Mouse (Mus musculus) kidney, embryonic 14.5 days (tissue): Measurements from ENCODE around the gene Fam167b. TPM values are rescaled to one million over a fixed set of nuclear protein-coding genes. Genes with fewer than 3 reads are reported as not detected.
A peak's percentile ranks its signal among the peaks of the same experiment; 100 is the strongest.

ENCODE experiments used
- ATAC-seq: fragments of 200-750 bp; cut with Nextera tagmentation; 2 replicates; pipeline ENCODE4 v1.8.0; 2017; ENCODE audit warnings: moderate number of reproducible peaks, mild to moderate bottlenecking, moderate TSS enrichment, moderate library complexity; ENCODE audit not compliant: low FRiP score, low TSS enrichment
- H3K27ac ChIP-seq: fragments of 300-500 bp; sonication (generic); 2 replicates; pipeline ENCODE4 v1.5.1; 2014; ENCODE audit warnings: low read depth, mild to moderate bottlenecking, low read length, moderate library complexity, mixed read lengths
- H3K27me3 ChIP-seq: fragments of 300-500 bp; sonication (generic); 2 replicates; pipeline ENCODE4 v1.6.1; 2014; ENCODE audit warnings: mild to moderate bottlenecking, low read length; ENCODE audit not compliant: control insufficient read depth, insufficient read depth
- H3K36me3 ChIP-seq: fragments of 300-500 bp; sonication (generic); 2 replicates; pipeline ENCODE4 v1.6.1; 2014; ENCODE audit warnings: low read length, mixed read lengths; ENCODE audit not compliant: control insufficient read depth, insufficient read depth
- H3K4me1 ChIP-seq: fragments of 300-500 bp; sonication (generic); 2 replicates; pipeline ENCODE4 v1.6.1; 2014; ENCODE audit warnings: low read length, mixed read lengths; ENCODE audit not compliant: control insufficient read depth, insufficient read depth
- H3K4me2 ChIP-seq: fragments of 300-500 bp; sonication (generic); replicated peaks from 2 replicates; pipeline ENCODE4 v1.6.1; 2014; ENCODE audit warnings: low read depth, mild to moderate bottlenecking, low read length
- H3K4me3 ChIP-seq: fragments of 300-500 bp; sonication (generic); 2 replicates; pipeline ENCODE4 v1.5.1; 2014; ENCODE audit warnings: mild to moderate bottlenecking, low read length
- H3K9ac ChIP-seq: fragments of 300-500 bp; sonication (generic); 2 replicates; pipeline ENCODE4 v1.6.1; 2014; ENCODE audit warnings: low read depth, mild to moderate bottlenecking, low read length, moderate library complexity
- H3K9me3 ChIP-seq: fragments of 300-500 bp; sonication (generic); 2 replicates; pipeline ENCODE4 v1.6.1; 2016; ENCODE audit warnings: low read length; ENCODE audit not compliant: control insufficient read depth
- WGBS: fragments of 180-500 bp; shearing (Covaris S2); extraction: QIAGEN DNeasy Blood & Tissue Kit; methylation state at CpG from one replicate; pipeline ENCODE4 v1.1.7; 2014; 5-methylcytosine and 5-hydroxymethylcytosine counted together
- polyA plus RNA-seq: library from polyadenylated mRNA; unstranded; fragments of >200 nt; fragmentation: Nextera tagmentation; extraction: Ambion mirVana; gene quantifications from 2 replicates; pipeline ENCODE4 v1.2.1, GENCODE M21; 2014

Fam167b gene
- polyA plus RNA-seq, 1 experiment from 2014 or later: 17.7 TPM

GRCm38 (mm10) chr4:129584884-129585608 lies 6.7 kb upstream of the Fam167b start:
- Histone ChIP-seq H3K9me3 (no peaks in the 10 kb centered on the region), H3K4me3 (peak overlapping the region; percentile 41), H3K4me1 (peaks cover 12% of the 10 kb centered on the region), H3K27ac (peak overlapping the region; percentile 53; the same call in 1 of the 2 replicates), H3K36me3 (no peaks in the 10 kb centered on the region), H3K4me2 (peak overlapping the region; percentile 68), H3K9ac (peak overlapping the region; percentile 53), H3K27me3 (no peaks in the 10 kb centered on the region)
- peak; percentile 78 for ATAC-seq
- 1% methylated on average over 36 of the region's 36 CpGs for WGBS

GRCm38 (mm10) chr4:129584370-129584769 lies 6.0 kb upstream of the Fam167b start:
- peak overlapping the region; percentile 53; the same call in 1 of the 2 replicates for H3K27ac ChIP-seq
- peak overlapping the region; percentile 41; the same call in 1 of the 2 replicates for H3K4me3 ChIP-seq
- peaks cover 12% of the 10 kb centered on the region for H3K4me1 ChIP-seq
- no peaks in the 10 kb centered on the region for H3K27me3 ChIP-seq
- no peaks in the 10 kb centered on the region for H3K36me3 ChIP-seq
- ATAC-seq: no peak
- WGBS: 70% methylated on average over 1 of the region's 1 CpGs
- H3K9ac ChIP-seq: no peak overlapping the region
- H3K9me3 ChIP-seq: no peaks in the 10 kb centered on the region
- peak overlapping the region; percentile 68 for H3K4me2 ChIP-seq

- Histone ChIP-seq H3K4me3 (no peak overlapping the region), H3K9ac (no peak overlapping the region), H3K9me3 (no peaks in the 10 kb centered on the region), H3K4me2 (no peak overlapping the region), H3K27ac (no peak overlapping the region), H3K36me3 (no peaks in the 10 kb centered on the region), H3K27me3 (no peaks in the 10 kb centered on the region), H3K4me1 (peaks cover 12% of the 10 kb centered on the region)
- ATAC-seq: no peak
- WGBS: 82% methylated on average over 1 of the region's 1 CpGs
Measured at GRCm38 (mm10) chr4:129582251-129582650, 3.9 kb upstream of the Fam167b start.

- Histone ChIP-seq H3K9me3 (no peaks in the 10 kb centered on the region), H3K4me1 (peaks cover 14% of the 10 kb centered on the region), H3K4me2 (no peak overlapping the region), H3K27me3 (no peaks in the 10 kb centered on the region), H3K27ac (no peak overlapping the region), H3K4me3 (no peak overlapping the region), H3K36me3 (no peaks in the 10 kb centered on the region), H3K9ac (no peak overlapping the region)
- WGBS: 62% methylated on average over 7 of the region's 7 CpGs
- ATAC-seq: no peak
Measured at GRCm38 (mm10) chr4:129580347-129580746, 2.0 kb upstream of the Fam167b start.

- H3K27me3 ChIP-seq: no peaks in the 10 kb centered on the region
- H3K27ac ChIP-seq: peak overlapping the region; percentile 17; the same call in 1 of the 2 replicates
- WGBS: 80% methylated on average over 7 of the region's 7 CpGs
- no peaks in the 10 kb centered on the region for H3K9me3 ChIP-seq
- no peak overlapping the region; the same call in 1 of the 2 replicates for H3K4me3 ChIP-seq
- H3K4me2 ChIP-seq: no peak overlapping the region; the same call in 1 of the 2 replicates
- H3K9ac ChIP-seq: peak overlapping the region; percentile 23; the same call in 1 of the 2 replicates
- H3K36me3 ChIP-seq: no peaks in the 10 kb centered on the region
- H3K4me1 ChIP-seq: peaks cover 10% of the 10 kb centered on the region
- no peak for ATAC-seq
Measured at GRCm38 (mm10) chr4:129577688-129578087, 661 bp downstream of the Fam167b start.

- Histone ChIP-seq H3K36me3 (no peaks in the 10 kb centered on the region), H3K4me1 (peaks cover 10% of the 10 kb centered on the region), H3K27me3 (no peaks in the 10 kb centered on the region), H3K4me2 (peak overlapping the region; percentile 30), H3K9ac (peak overlapping the region; percentile 9; the same call in 1 of the 2 replicates), H3K4me3 (peak overlapping the region; percentile 3; the same call in 1 of the 2 replicates), H3K27ac (no peak overlapping the region; the same call in 1 of the 2 replicates), H3K9me3 (no peaks in the 10 kb centered on the region)
- WGBS: 37% methylated on average over 21 of the region's 21 CpGs
- ATAC-seq: no peak
Measured at GRCm38 (mm10) chr4:129576863-129577491, 1.4 kb downstream of the Fam167b start.

- Histone ChIP-seq H3K9me3 (no peaks in the 10 kb centered on the region), H3K9ac (no peak overlapping the region), H3K27ac (peak overlapping the region; percentile 55; the same call in 1 of the 2 replicates), H3K36me3 (no peaks in the 10 kb centered on the region), H3K4me1 (peaks cover 7% of the 10 kb centered on the region), H3K4me3 (no peak overlapping the region), H3K27me3 (no peaks in the 10 kb centered on the region), H3K4me2 (0 out of 2 replicates have a peak overlapping the region, but pooled peaks have one; percentile 12)
- ATAC-seq: 0 out of 2 replicates have a peak, but pooled peaks have one; percentile 26
- 17% methylated on average over 7 of the region's 8 CpGs for WGBS
Measured at GRCm38 (mm10) chr4:129575171-129575844, 3.0 kb downstream of the Fam167b start.

GRCm38 (mm10) chr4:129573430-129573829 lies 4.9 kb downstream of the Fam167b start, which contains the start of gene Lck:
Lck (minus strand) TSS chr4:129573641.
- H3K9ac ChIP-seq: no peak within 1 kb of the TSS
- no peaks in the 10 kb centered on the region for H3K27me3 ChIP-seq
- no peaks in the 10 kb centered on the region for H3K36me3 ChIP-seq
- no peak within 1 kb of the TSS for H3K4me2 ChIP-seq
- no peaks in the 10 kb centered on the region for H3K9me3 ChIP-seq
- ATAC-seq: no peak
- H3K27ac ChIP-seq: peak within 1 kb of the TSS; percentile 14; the same call in 1 of the 2 replicates
- WGBS: 91% methylated on average over 8 of the region's 8 CpGs
- peaks cover 7% of the 10 kb centered on the region for H3K4me1 ChIP-seq
- H3K4me3 ChIP-seq: no peak within 1 kb of the TSS
